Mouse (Mus musculus) MEL (cell line): ENCODE measurements at regions not wholly inside any gene's neighbourhood (a gene's known extent, or its start where the extent isn't known, plus 50 kb on each side); places are given as distances from the start of the nearest gene placed in this dataset.

Experiments
- DNase-seq: peaks from one replicate; pipeline ENCODE4 v3.0.0; 2011; ENCODE audit warnings: low read depth, low spot score
- H3K27ac ChIP-seq: 2 replicates; pipeline ENCODE4 v1.5.1; 2012; ENCODE audit warnings: low read depth, mild to moderate bottlenecking, control low read depth, low read length, moderate library complexity; ENCODE audit not compliant: control insufficient read depth
- H3K27me3 ChIP-seq, 2 experiments: fragments of 150-350 bp in 1 of 2; sonication (generic) in 1 of 2; 2 replicates each; pipeline ENCODE4 v1.6.1; 2012; ENCODE audit warnings: low read length in 2 of 2, mild to moderate bottlenecking in 2 of 2, improper control_type of control experiment in 1 of 2, moderate library complexity in 1 of 2; ENCODE audit not compliant: insufficient read depth in 2 of 2, control insufficient read depth in 1 of 2
- H3K36me3 ChIP-seq, 2 experiments: 2 replicates each; pipeline ENCODE4 v1.6.1; 2012 to 2014; ENCODE audit warnings: low read length in 2 of 2, improper control_type of control experiment in 1 of 2, inconsistent platforms in 1 of 2, mild to moderate bottlenecking in 1 of 2; ENCODE audit not compliant: insufficient read depth in 2 of 2, control insufficient read depth in 1 of 2
- H3K4me1 ChIP-seq, 2 experiments: fragments of 150-350 bp in 1 of 2; sonication (generic) in 1 of 2; 2 replicates each; pipeline ENCODE4 v1.6.1; 2012; ENCODE audit warnings: low read length in 2 of 2, improper control_type of control experiment in 1 of 2, mild to moderate bottlenecking in 1 of 2; ENCODE audit not compliant: insufficient read depth in 2 of 2, control insufficient read depth in 1 of 2
- H3K4me3 ChIP-seq, 2 experiments: fragments of 150-350 bp in 1 of 2; sonication (generic) in 1 of 2; 2 replicates each; pipeline ENCODE4 v1.5.1; 2012; ENCODE audit warnings: low read depth in 2 of 2, low read length in 2 of 2, mild to moderate bottlenecking in 2 of 2, moderate library complexity in 2 of 2, control low read depth in 1 of 2, improper control_type of control experiment in 1 of 2; ENCODE audit not compliant: control insufficient read depth in 1 of 2, insufficient read depth in 1 of 2
- H3K79me2 ChIP-seq: 2 replicates; pipeline ENCODE4 v1.6.1; 2012; ENCODE audit warnings: mild to moderate bottlenecking, low read length, moderate library complexity; ENCODE audit not compliant: control insufficient read depth, poor library complexity, insufficient read depth
- H3K9ac ChIP-seq: 2 replicates; pipeline ENCODE4 v1.6.1; 2012; ENCODE audit warnings: low read depth, mild to moderate bottlenecking, control low read depth, low read length, moderate library complexity; ENCODE audit not compliant: control insufficient read depth, poor library complexity, severe bottlenecking
- H3K9me3 ChIP-seq: fragments of 150-350 bp; sonication (generic); replicated peaks from 2 replicates; pipeline ENCODE4 v1.6.1; 2012; ENCODE audit warnings: mild to moderate bottlenecking, low read length, improper control_type of control experiment, moderate library complexity; ENCODE audit not compliant: insufficient read depth
- BHLHE40 ChIP-seq: IDR thresholded peaks from 2 replicates; pipeline ENCODE4 v1.6.1; 2012; ENCODE audit warnings: low read depth, mild to moderate bottlenecking, inconsistent platforms, low read length, improper control_type of control experiment, borderline replicate concordance
- CHD1 ChIP-seq: IDR thresholded peaks from 2 replicates; pipeline ENCODE4 v1.6.1; 2012; ENCODE audit warnings: low read depth, mild to moderate bottlenecking, inconsistent platforms, low read length, improper control_type of control experiment
- E2F4 ChIP-seq: IDR thresholded peaks from 2 replicates; pipeline ENCODE4 v1.6.1; 2011; ENCODE audit warnings: low read depth, low read length, improper control_type of control experiment, borderline replicate concordance
- ELF1 ChIP-seq: IDR thresholded peaks from 2 replicates; pipeline ENCODE4 v1.6.1; 2014; ENCODE audit warnings: low read depth, mild to moderate bottlenecking, inconsistent platforms, low read length, improper control_type of control experiment, moderate library complexity
- EP300 ChIP-seq, 2 experiments: IDR thresholded peaks; 2 replicates each; pipeline ENCODE4 v1.6.1; 2011; ENCODE audit warnings: improper control_type of control experiment in 2 of 2, low read length in 2 of 2, low read depth in 1 of 2, mild to moderate bottlenecking in 1 of 2
- ETS1 ChIP-seq: IDR thresholded peaks from 2 replicates; pipeline ENCODE4 v1.6.1; 2012; ENCODE audit warnings: low read depth, mild to moderate bottlenecking, inconsistent platforms, low read length, improper control_type of control experiment, moderate library complexity
- GABPA ChIP-seq: IDR thresholded peaks from 2 replicates; pipeline ENCODE4 v1.6.1; 2012; ENCODE audit warnings: low read depth, mild to moderate bottlenecking, inconsistent platforms, low read length, improper control_type of control experiment, moderate library complexity
- GATA1 ChIP-seq: IDR thresholded peaks from 2 replicates; pipeline ENCODE4 v1.6.1; 2011; ENCODE audit warnings: low read depth, low read length, improper control_type of control experiment
- JUND ChIP-seq: IDR thresholded peaks from 2 replicates; pipeline ENCODE4 v1.6.1; 2011; ENCODE audit warnings: low read depth, mild to moderate bottlenecking, improper control_type of control experiment, low read length
- MAFK ChIP-seq: IDR thresholded peaks from 2 replicates; pipeline ENCODE4 v1.6.1; 2011; ENCODE audit warnings: low read depth, mild to moderate bottlenecking, low read length, improper control_type of control experiment, borderline replicate concordance
- MAZ ChIP-seq: IDR thresholded peaks from 2 replicates; pipeline ENCODE4 v1.6.1; 2012; ENCODE audit warnings: low read depth, mild to moderate bottlenecking, inconsistent platforms, low read length, improper control_type of control experiment
- MXI1 ChIP-seq: IDR thresholded peaks from 2 replicates; pipeline ENCODE4 v1.6.1; 2011; ENCODE audit warnings: mild to moderate bottlenecking, low read depth, low read length, improper control_type of control experiment
- NRF1 ChIP-seq: IDR thresholded peaks from 2 replicates; pipeline ENCODE4 v1.6.1; 2014; ENCODE audit warnings: low read depth, mild to moderate bottlenecking, inconsistent platforms, low read length, improper control_type of control experiment, moderate library complexity; ENCODE audit not compliant: poor library complexity, insufficient read depth, severe bottlenecking
- POLR2A ChIP-seq, 2 experiments: IDR thresholded peaks; 2 replicates each; pipeline ENCODE4 v1.6.1; 2011 to 2012; ENCODE audit warnings: low read length in 2 of 2, mild to moderate bottlenecking in 2 of 2, control low read depth in 1 of 2, improper control_type of control experiment in 1 of 2, low read depth in 1 of 2, moderate library complexity in 1 of 2; ENCODE audit not compliant: control insufficient read depth in 1 of 2, insufficient read depth in 1 of 2, poor library complexity in 1 of 2
- POLR2AphosphoS5 ChIP-seq: IDR thresholded peaks from 2 replicates; pipeline ENCODE4 v1.6.1; 2012; ENCODE audit warnings: low read depth, borderline replicate concordance, mild to moderate bottlenecking, inconsistent platforms, low read length, moderate library complexity, mixed read lengths
- RAD21 ChIP-seq: IDR thresholded peaks from 2 replicates; pipeline ENCODE4 v1.6.1; 2011; ENCODE audit warnings: mild to moderate bottlenecking, low read depth, low read length, improper control_type of control experiment
- SIN3A ChIP-seq: IDR thresholded peaks from 2 replicates; pipeline ENCODE4 v1.6.1; 2012; ENCODE audit warnings: low read length, improper control_type of control experiment, inconsistent platforms
- SMC3 ChIP-seq: IDR thresholded peaks from 2 replicates; pipeline ENCODE4 v1.6.1; 2011; ENCODE audit warnings: low read depth, low read length, improper control_type of control experiment
- TAL1 ChIP-seq: IDR thresholded peaks from 2 replicates; pipeline ENCODE4 v1.6.1; 2012; ENCODE audit warnings: mild to moderate bottlenecking, inconsistent platforms, low read length, moderate library complexity, mixed read lengths
- ZC3H11A ChIP-seq: IDR thresholded peaks from 2 replicates; pipeline ENCODE4 v1.6.1; 2012; ENCODE audit warnings: low read depth, mild to moderate bottlenecking, inconsistent platforms, low read length, improper control_type of control experiment
- ZKSCAN1 ChIP-seq: IDR thresholded peaks from 2 replicates; pipeline ENCODE4 v1.6.1; 2012; ENCODE audit warnings: low read depth, mild to moderate bottlenecking, inconsistent platforms, low read length, improper control_type of control experiment, moderate library complexity

DNA sequence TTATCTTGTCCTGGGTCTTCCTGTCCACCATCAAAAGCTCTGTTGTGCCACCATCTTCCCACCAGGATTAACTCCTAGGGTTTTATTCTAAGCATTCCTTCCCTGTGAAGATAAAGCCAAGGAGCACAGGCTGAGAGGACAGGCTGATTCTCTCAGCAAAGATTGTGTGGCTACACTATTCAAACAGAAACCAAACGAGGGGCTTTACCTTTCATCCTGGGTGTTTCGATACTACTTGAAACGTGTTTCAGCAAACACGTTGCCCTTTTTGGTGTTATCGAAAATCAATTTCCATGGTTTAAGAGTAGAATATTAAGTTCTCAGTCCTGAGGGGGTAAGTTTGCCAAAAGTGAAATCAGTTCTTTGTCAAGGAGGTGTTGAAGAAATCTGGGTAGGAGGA lies 156.2 kb downstream of the Npr3 start:
- H3K79me2 ChIP-seq = no peaks in the 10 kb centered on the region
- DNase-seq = no peak
- H3K4me3 ChIP-seq = no peak overlapping the region
- no peaks in the 10 kb centered on the region for H3K9me3 ChIP-seq
- no peaks in the 10 kb centered on the region for H3K27me3 ChIP-seq
- no peaks in the 10 kb centered on the region for H3K4me1 ChIP-seq
- no peak overlapping the region for H3K9ac ChIP-seq
- TF ChIP-seq BHLHE40 (no peak), MXI1 (no peak), SIN3A (no peak), ZC3H11A (no peak), GABPA (no peak)
- H3K27ac ChIP-seq = no peak overlapping the region
- no peaks in the 10 kb centered on the region for H3K36me3 ChIP-seq

DNA sequence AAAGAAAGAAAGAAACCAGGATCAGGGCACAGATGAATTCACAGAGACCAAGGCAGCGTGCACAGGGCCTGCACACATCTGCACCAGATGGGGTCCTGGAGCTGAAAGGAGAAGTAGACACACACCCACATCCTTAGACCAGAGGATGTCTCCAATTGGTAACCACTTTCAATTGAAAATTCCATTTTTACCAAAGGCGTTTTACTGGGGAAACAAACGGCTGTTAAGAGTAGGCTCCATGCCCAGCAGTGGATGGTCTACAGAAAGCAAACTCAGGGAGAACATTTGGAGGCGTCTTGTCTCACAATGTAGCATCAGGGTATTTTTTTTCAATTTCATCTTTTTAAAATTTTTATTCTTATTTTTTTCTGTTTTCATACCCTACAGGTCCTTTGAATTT lies 157.6 kb downstream of the Npr3 start:
- no peak overlapping the region for H3K9ac ChIP-seq
- H3K27ac ChIP-seq = no peak overlapping the region
- DNase-seq = no peak
- H3K4me1 ChIP-seq = no peaks in the 10 kb centered on the region
- no peaks in the 10 kb centered on the region for H3K9me3 ChIP-seq
- no peaks in the 10 kb centered on the region for H3K79me2 ChIP-seq
- no peak overlapping the region for H3K4me3 ChIP-seq
- no peaks in the 10 kb centered on the region for H3K36me3 ChIP-seq
- no peaks in the 10 kb centered on the region for H3K27me3 ChIP-seq
- TF ChIP-seq ETS1 (no peak), CHD1 (no peak), GATA1 (no peak), NRF1 (no peak), TAL1 (no peak), MAFK (no peak), GABPA (no peak), POLR2A (IDR thresholded peaks at IDR 0.05; ENCODE audit: control insufficient read depth in 1 of 2, insufficient read depth in 1 of 2, low read depth in 1 of 2, low read length in 2 of 2, poor library complexity in 1 of 2) (no peak), POLR2AphosphoS5 (no peak), JUND (no peak), E2F4 (no peak), ELF1 (no peak), SMC3 (no peak), MAZ (no peak), EP300 (IDR thresholded peaks at IDR 0.05; ENCODE audit: low read depth in 1 of 2, low read length in 2 of 2) (no peak), ZKSCAN1 (no peak), SIN3A (no peak), MXI1 (no peak), RAD21 (no peak)
